Mouse (Mus musculus): ENCODE measurements around the gene Mdm4. TPM values are rescaled to one million over a fixed set of nuclear protein-coding genes. Genes with fewer than 3 reads are reported as not detected.
A peak's percentile ranks its signal among the peaks of the same experiment; 100 is the strongest.

Gene Mdm4
- total and polyA plus RNA-seq, 3 experiments, result 19.8 to 28.1 TPM; not detected in 1

DNA sequence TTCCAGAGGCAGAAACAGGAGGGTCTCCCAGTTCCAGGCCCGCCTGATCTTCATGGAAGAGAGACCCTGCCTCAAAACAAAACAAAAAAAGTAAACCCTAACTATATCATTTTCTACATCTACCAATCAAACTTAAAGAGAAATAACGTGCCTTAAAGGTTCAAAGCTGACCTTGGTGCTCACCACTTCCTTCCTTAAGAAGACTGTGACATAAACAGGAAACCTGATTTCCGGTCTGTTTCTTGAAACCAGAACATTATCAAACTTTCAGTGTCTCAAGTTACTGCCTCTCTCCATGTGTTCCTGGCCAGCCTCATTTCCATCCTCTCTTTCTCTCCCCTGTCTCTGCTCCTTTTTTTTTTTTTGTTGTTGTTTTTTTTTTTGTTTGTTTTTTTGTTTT lies 617 bp downstream of the Mdm4 start:
- Histone ChIP-seq H3K27me3 (ENCODE audit: control insufficient read depth in 1 of 2, insufficient read depth in 2 of 2, low read length in 2 of 2) (no peaks in the 10 kb centered on the region), H3K9ac (ENCODE audit: control insufficient read depth, low read depth, low read length, poor library complexity, severe bottlenecking) (no peak overlapping the region), H3K4me3 (ENCODE audit: control insufficient read depth in 1 of 2, insufficient read depth in 1 of 2, low read depth in 2 of 2, low read length in 2 of 2) (no peak overlapping the region), H3K9me3 (replicated peaks; ENCODE audit: insufficient read depth, low read length) (no peaks in the 10 kb centered on the region), H3K36me3 (ENCODE audit: control insufficient read depth in 1 of 2, insufficient read depth in 2 of 2, low read length in 2 of 2) (peaks cover 0 to 16% of the 10 kb centered on the region in 2 experiments; a peak in 2 of 4 replicates), H3K4me1 (ENCODE audit: control insufficient read depth in 1 of 2, insufficient read depth in 2 of 2, low read length in 2 of 2) (peaks cover 5 to 29% of the 10 kb centered on the region in 2 experiments), H3K79me2 (ENCODE audit: control insufficient read depth, insufficient read depth, low read length, poor library complexity) (peaks cover 4% of the 10 kb centered on the region), H3K27ac (ENCODE audit: control insufficient read depth, low read depth, low read length) (peak overlapping the region; percentile 64)
- DNase-seq (ENCODE audit: low read depth, low spot score), result peak; percentile 78
- 0 out of 2 replicates have a peak, but pooled peaks have one; percentile 25 for TF ChIP-seq GATA1 (IDR thresholded peaks at IDR 0.05; ENCODE audit: low read depth, low read length)
- TF ChIP-seq RAD21 (IDR thresholded peaks at IDR 0.05; ENCODE audit: low read depth, low read length), result no peak
- TF ChIP-seq ELF1 (IDR thresholded peaks at IDR 0.05; ENCODE audit: low read depth, low read length), result no peak
- no peak for TF ChIP-seq ZMIZ1 (IDR thresholded peaks at IDR 0.05; ENCODE audit: low read depth, low read length)
- no peak for TF ChIP-seq SIN3A (IDR thresholded peaks at IDR 0.05; ENCODE audit: low read length)
- TF ChIP-seq USF2 (IDR thresholded peaks at IDR 0.05; ENCODE audit: borderline replicate concordance in 1 of 2, insufficient read depth in 1 of 2, low read depth in 1 of 2, low read length in 2 of 2), result no peak
- no peak for TF ChIP-seq MEF2A (IDR thresholded peaks at IDR 0.05; ENCODE audit: extremely low read depth, insufficient replicate concordance, low read depth, low read length, poor library complexity, severe bottlenecking)
- TF ChIP-seq MYB (IDR thresholded peaks at IDR 0.05; ENCODE audit: low read depth, low read length), result no peak
- no peak for TF ChIP-seq MAFK (IDR thresholded peaks at IDR 0.05; ENCODE audit: borderline replicate concordance, low read depth, low read length)
- no peak for TF ChIP-seq ZKSCAN1 (IDR thresholded peaks at IDR 0.05; ENCODE audit: low read depth, low read length)
- TF ChIP-seq ETS1 (IDR thresholded peaks at IDR 0.05; ENCODE audit: low read depth, low read length), result peak; percentile 60
- TF ChIP-seq MYC (IDR thresholded peaks at IDR 0.05; ENCODE audit: low read depth, low read length), result no peak
- TF ChIP-seq TBP (IDR thresholded peaks at IDR 0.05; ENCODE audit: low read depth, low read length), result no peak
- no peak for TF ChIP-seq KAT2A (conservative IDR thresholded peaks at IDR 0.05; ENCODE audit: low read depth, low read length)
- no peak for TF ChIP-seq POLR2A (IDR thresholded peaks at IDR 0.05; ENCODE audit: control insufficient read depth in 1 of 2, insufficient read depth in 1 of 2, low read depth in 1 of 2, low read length in 2 of 2, poor library complexity in 1 of 2)
- TF ChIP-seq NELFE (IDR thresholded peaks at IDR 0.05; ENCODE audit: low read depth, low read length), result no peak
- TF ChIP-seq EP300 (IDR thresholded peaks at IDR 0.05; ENCODE audit: low read depth in 1 of 2, low read length in 2 of 2), result peak; percentile 37 to 48; a peak in 3 of 4 replicates
- peak; percentile 63; the same call in 1 of the 2 replicates for TF ChIP-seq BHLHE40 (IDR thresholded peaks at IDR 0.05; ENCODE audit: borderline replicate concordance, low read depth, low read length)
- no peak for TF ChIP-seq TCF12 (IDR thresholded peaks at IDR 0.05; ENCODE audit: low read depth, low read length)
- no peak for TF ChIP-seq GABPA (IDR thresholded peaks at IDR 0.05; ENCODE audit: low read depth, low read length)
- TF ChIP-seq RCOR1 (IDR thresholded peaks at IDR 0.05; ENCODE audit: low read depth, low read length), result peak; percentile 58
- no peak for TF ChIP-seq JUND (IDR thresholded peaks at IDR 0.05; ENCODE audit: low read depth, low read length)
- no peak for TF ChIP-seq MAX (IDR thresholded peaks at IDR 0.05; ENCODE audit: low read length)

All from MEL (cell line).